Mouse (Mus musculus) cortical plate, adult 2 months (tissue): ENCODE measurements at regions not wholly inside any gene's neighbourhood (a gene's known extent, or its start where the extent isn't known, plus 50 kb on each side); places are given as distances from the start of the nearest gene placed in this dataset.

Experiments used
- CTCF ChIP-seq: fragments of 200-500 bp; IDR thresholded peaks from 2 replicates; pipeline ENCODE4 v1.5.1; 2011; ENCODE audit warnings: mild to moderate bottlenecking, control low read depth, low read length; ENCODE audit not compliant: insufficient read depth; ENCODE audit errors: extremely low read depth
- POLR2A ChIP-seq: fragments of 200-500 bp; IDR thresholded peaks from 2 replicates; pipeline ENCODE4 v1.6.1; 2011; ENCODE audit warnings: mild to moderate bottlenecking, low read length, control low read depth; ENCODE audit not compliant: insufficient read depth; ENCODE audit errors: extremely low read depth

- TF ChIP-seq CTCF (no peak), POLR2A (no peak)
These were observed 88.8 kb upstream of the Vgll3 start for GRCm38 (mm10) chr16:65726289-65726688.
